Mouse (Mus musculus) G1E-ER4 (cell line): ENCODE results near the gene Jdp2. TPM values are rescaled to one million over a fixed set of nuclear protein-coding genes. Genes with fewer than 3 reads are reported as not detected.

Experiments
- GATA1 ChIP-seq: IDR thresholded peaks from one replicate; pipeline ENCODE4 v1.8.0; 2012; ENCODE audit warnings: low read length, inconsistent platforms
- polyA plus RNA-seq: library from polyadenylated mRNA; stranded (reverse); fragments of >175 nt; gene quantifications from 2 replicates; pipeline ENCODE4 v1.2.3, GENCODE M21; 2012

The Jdp2 gene
- polyA plus RNA-seq, 1 experiment = not detected

- TF ChIP-seq GATA1 = no peak
Observed at GRCm38 (mm10) chr12:85619283-85619897, 20.6 kb downstream of the Jdp2 start.

GRCm38 (mm10) chr12:85619898-85620443 lies 21.1 kb downstream of the Jdp2 start:
- no peak for TF ChIP-seq GATA1

DNA sequence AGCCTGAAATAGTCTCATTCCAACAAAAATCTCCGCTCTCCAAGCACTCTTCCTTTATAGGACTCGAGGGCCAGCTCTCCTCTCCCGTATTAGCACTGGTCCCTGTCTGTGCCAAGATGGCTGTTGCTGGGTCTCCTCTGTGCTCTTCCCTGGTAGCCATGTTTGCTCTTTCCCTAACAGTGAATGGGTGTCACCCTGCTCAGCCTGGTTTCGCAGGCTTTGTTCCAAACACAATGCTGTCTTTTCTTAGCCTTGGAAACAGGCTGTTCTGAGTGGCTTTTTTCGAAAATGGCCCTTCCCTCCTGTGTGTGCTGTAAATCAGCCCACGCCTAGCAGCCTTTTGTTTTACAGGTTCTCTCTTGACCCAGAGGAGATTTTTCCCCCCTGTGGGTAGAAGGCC lies 22.2 kb downstream of the Jdp2 start:
- TF ChIP-seq GATA1 = no peak

DNA sequence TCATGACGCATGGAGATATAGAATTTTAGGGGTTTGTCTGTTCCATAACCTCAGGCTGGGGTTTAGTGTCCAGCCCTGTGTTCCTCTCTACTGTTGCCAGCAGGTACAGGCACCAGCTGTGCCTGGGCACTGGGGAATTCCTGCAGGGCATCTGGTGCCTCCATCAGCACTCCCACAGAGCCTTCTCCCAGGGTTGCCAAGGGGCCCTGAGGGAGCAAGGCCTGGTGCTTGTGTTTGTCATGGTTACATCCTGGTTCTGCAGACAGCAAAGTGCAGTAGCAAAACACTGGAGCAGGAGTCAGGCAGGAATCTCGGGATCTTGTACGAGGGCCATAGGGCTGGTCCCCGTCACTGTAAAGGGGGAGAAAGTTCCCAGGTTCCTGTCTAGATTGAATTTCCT lies 22.8 kb downstream of the Jdp2 start:
- TF ChIP-seq GATA1 = no peak

- no peak for TF ChIP-seq GATA1
Observed at GRCm38 (mm10) chr12:85623711-85624110, 24.9 kb downstream of the Jdp2 start.

- TF ChIP-seq GATA1 = no peak
Observed at GRCm38 (mm10) chr12:85624652-85625051, 25.8 kb downstream of the Jdp2 start.

DNA sequence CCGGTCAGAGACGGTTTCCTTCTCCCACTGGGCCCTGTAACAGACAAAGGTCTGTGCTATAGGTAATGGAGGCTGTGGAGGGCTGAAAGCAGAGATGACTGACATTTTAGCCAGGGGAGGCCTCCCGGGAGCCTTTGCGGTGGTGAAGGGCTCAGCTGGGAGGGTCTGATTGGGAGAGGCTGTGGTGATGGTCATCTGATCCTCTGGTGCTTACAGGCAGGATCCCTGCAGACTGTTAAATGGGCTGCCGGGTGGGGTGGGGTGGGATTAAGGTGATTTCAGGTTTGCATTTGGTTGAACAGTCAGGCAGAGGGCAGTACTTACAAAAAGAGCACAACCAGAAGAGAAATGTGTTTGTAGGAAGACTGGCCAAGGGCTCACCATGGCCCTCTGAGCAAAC lies 27.0 kb downstream of the Jdp2 start:
- TF ChIP-seq GATA1 = no peak

GRCm38 (mm10) chr12:85629661-85630481 lies 31.0 kb downstream of the Jdp2 start:
- TF ChIP-seq GATA1 = no peak

DNA sequence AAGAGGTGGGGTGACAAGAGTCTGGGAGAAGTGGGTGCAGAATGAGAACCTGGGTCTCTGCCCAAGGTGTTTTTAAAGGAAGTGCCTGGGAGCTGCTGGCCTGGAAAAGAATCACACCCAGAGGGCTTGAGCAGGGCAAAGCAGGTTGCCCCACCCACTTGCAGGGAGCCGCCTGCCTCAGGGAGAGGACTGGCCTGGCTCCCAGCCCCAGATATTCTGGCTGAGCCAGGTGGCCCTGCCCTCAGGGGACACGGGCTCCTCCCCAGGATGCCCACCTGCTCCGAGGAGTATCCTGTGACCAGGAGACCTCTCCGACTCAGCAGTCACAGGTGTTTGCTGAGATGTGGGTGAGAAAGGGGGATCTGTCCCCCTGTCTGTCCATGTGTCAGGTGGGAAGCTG lies 32.4 kb downstream of the Jdp2 start:
- no peak for TF ChIP-seq GATA1

- TF ChIP-seq GATA1 = no peak
Observed at GRCm38 (mm10) chr12:85632321-85632720, 33.5 kb downstream of the Jdp2 start.

- no peak for TF ChIP-seq GATA1
Observed at GRCm38 (mm10) chr12:85637932-85638331, 39.1 kb downstream of the Jdp2 start.

GRCm38 (mm10) chr12:85638541-85639325 lies 39.9 kb downstream of the Jdp2 start:
- TF ChIP-seq GATA1 = no peak

DNA sequence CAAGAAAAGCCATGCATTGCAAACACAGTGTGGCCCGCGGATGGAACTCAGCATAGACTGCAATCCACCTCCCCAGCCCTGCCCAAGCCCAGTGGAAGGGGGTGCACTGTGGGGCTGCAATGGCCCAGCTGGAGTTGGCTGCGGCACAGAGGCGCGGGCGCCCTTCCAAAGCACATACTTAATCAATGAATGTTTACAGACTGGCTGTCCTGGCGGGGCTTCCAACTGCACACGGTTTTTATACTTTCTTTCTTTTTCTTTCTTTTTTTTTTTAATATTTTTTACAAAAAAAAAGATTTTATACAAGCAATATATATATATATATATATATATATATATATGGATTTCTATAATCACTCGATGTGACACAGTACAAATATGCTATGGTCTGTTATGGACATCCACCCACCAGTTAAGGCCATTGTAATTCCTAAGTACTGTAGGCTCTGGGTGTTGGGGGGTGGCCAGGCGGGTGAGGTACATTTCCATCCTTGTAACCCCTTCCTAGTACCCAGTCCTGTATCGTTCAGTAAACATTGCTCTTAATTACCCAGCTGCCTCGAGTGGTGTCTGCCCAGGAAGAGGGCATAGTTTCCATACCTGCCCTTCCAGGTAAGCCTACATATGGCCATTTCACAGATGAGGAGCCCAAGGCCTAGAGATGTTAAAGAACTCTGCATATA lies 40.6 kb downstream of the Jdp2 start:
- TF ChIP-seq GATA1 = no peak

DNA sequence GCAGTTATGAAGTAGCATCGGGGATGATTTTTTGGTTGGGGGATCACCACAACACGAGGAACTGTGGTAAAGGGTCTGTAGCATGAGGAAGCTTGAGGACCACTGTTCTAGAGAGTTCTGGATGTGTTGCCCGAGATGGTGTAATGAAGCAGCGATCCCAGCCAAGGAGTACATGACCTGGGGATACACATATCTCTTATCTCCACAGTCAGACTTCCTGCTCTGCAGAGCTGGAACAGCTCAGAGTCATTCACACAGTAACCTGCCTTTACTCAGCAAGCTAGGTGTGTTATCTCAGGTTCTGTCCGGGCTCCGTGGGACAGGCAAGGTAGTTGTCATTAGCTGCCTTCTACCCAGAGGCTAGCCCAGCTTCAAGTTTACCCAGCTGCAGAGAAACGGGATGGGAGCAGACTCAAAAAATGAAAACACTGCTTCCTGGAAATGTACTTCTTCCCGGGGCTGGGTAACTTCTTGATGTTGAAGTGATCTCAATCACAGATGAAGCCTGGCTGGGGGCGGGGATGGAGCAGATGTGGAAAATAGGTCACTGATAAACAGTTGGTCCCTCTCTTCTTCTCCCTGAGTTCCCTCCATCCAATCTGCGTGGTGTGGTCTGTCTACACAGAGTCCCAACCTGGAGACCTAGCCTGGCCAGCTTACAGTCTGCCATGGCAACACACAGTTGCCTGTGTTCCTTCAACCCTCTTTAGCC lies 42.2 kb downstream of the Jdp2 start:
- TF ChIP-seq GATA1 = no peak

DNA sequence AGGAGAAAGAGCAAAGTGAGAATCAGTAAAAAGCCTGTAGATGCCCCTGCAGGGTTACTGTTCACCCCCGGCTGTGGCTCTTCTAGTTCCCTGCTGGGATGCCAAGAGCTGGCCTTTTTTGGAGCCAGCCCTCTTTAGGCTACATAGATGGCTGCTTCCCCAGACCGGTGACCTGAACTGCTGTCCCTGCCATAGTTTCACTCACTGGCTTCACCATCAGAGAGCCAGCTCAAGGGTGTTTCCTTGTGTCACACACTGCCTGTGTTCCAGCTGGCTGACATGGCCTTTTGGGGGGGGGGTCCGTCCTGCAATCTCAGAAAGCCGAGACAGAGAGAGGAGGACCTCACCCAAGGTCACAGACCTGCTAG lies 42.7 kb downstream of the Jdp2 start:
- TF ChIP-seq GATA1 = no peak
